Mouse (Mus musculus): ENCODE data around the gene Atp6v0c. TPM values are rescaled to one million over a fixed set of nuclear protein-coding genes. Genes with fewer than 3 reads are reported as not detected.
A peak's percentile ranks its signal among the peaks of the same experiment; 100 is the strongest.

The Atp6v0c gene
- polyA plus RNA-seq (2015; fragmentation: Nextera tagmentation; extraction: Ambion mirVana) = 488 and 521 TPM in 2 replicates

- WGBS = under 1% methylated on average over 58 of the region's 58 CpGs
Measured at GRCm38 (mm10) chr17:24169317-24170065, at the start of gene Atp6v0c. TSS of gene Atp6v0c (minus strand) at chr17:24169702.

GRCm38 (mm10) chr17:24216836-24217235 lies 47.3 kb upstream of the Atp6v0c start:
- no peak overlapping the region for H3K27ac ChIP-seq
- H3K4me3 ChIP-seq = no peak overlapping the region
- no peaks in the 10 kb centered on the region for H3K27me3 ChIP-seq
- no peak overlapping the region for H3K4me2 ChIP-seq
- peaks cover 38% of the 10 kb centered on the region for H3K36me3 ChIP-seq
- H3K9ac ChIP-seq = no peak overlapping the region
- H3K9me3 ChIP-seq = no peaks in the 10 kb centered on the region
- H3K4me1 ChIP-seq = peaks cover 29% of the 10 kb centered on the region
- 65% methylated on average over 4 of the region's 4 CpGs for WGBS
- ATAC-seq (ENCODE audit: insufficient number of reproducible peaks, low FRiP score, low TSS enrichment, low read depth) = no peak

More at GRCm38 (mm10) chr17:24169317-24170065, at the start of gene Atp6v0c:
- H3K4me1 ChIP-seq = peaks cover 31% of the 10 kb centered on the region
- H3K27me3 ChIP-seq = no peaks in the 10 kb centered on the region
- peak within 1 kb of the TSS; percentile 83 for H3K4me3 ChIP-seq
- H3K4me2 ChIP-seq = peak within 1 kb of the TSS; percentile 85
- peak within 1 kb of the TSS; percentile 99 for H3K27ac ChIP-seq
- peak; percentile 89 for ATAC-seq (ENCODE audit: insufficient number of reproducible peaks, low FRiP score, low TSS enrichment, low read depth)
- no peaks in the 10 kb centered on the region for H3K9me3 ChIP-seq
- peak within 1 kb of the TSS; percentile 90 for H3K9ac ChIP-seq
- H3K36me3 ChIP-seq = peaks cover 26% of the 10 kb centered on the region

DNA sequence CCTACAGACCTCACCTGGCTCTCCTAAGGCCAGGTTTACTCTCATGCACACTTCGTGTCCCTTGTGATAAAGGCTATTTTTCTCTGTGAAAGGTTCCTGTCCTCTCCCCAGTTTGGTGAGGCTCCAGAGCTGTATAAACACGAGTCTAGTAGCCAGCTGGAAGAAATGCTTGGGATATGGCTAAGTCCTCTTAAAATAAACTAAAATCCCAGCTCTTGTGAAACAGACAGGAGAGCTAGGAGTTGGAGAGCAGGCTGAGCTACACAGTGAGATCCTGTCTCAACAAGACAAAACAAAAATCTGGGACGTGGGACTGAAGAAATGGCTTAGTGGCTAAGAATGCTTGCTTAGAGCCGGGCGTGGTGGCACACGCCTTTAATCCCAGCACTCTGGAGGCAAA lies 43.7 kb upstream of the Atp6v0c start:
- Histone ChIP-seq H3K27me3 (no peaks in the 10 kb centered on the region), H3K4me1 (peaks cover 48% of the 10 kb centered on the region), H3K4me3 (no peak overlapping the region), H3K27ac (peak overlapping the region; percentile 96), H3K9ac (no peak overlapping the region), H3K4me2 (no peak overlapping the region), H3K36me3 (peaks cover 33% of the 10 kb centered on the region), H3K9me3 (no peaks in the 10 kb centered on the region)
- ATAC-seq (ENCODE audit: insufficient number of reproducible peaks, low FRiP score, low TSS enrichment, low read depth) = no peak
- 70% methylated on average over 6 of the region's 6 CpGs for WGBS

DNA sequence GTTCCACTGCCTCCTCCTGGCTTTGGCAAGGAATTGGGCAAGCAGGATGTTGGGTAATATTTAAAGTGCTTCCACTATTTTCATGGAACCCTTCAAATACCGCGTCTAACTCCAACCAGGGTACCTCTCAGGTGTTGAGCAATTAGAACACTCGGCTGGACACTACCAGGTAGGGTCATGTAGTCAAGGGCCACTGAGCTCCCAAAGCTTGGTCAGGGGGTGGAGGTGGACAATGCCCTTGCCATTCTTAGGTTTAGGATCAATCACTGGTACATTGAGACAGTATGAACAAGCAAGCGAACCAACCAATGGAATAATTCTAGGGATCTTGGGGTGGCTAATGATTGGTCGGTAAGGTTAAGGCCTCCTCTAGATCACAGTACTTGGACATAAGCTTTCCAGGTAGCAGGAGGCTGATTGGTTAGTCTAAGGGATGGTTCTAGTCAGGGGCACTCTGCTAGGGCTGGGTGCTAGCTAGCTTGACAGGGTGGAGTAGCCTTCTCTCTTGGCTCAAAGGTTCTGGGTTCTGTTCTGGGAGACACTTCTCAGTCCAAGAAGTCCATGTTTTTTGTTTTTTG lies 43.0 kb upstream of the Atp6v0c start:
- Histone ChIP-seq H3K9me3 (no peaks in the 10 kb centered on the region), H3K4me3 (peak overlapping the region; percentile 48), H3K9ac (no peak overlapping the region), H3K27ac (peak overlapping the region; percentile 96), H3K36me3 (peaks cover 26% of the 10 kb centered on the region), H3K4me2 (peak overlapping the region; percentile 95), H3K4me1 (peaks cover 54% of the 10 kb centered on the region), H3K27me3 (no peaks in the 10 kb centered on the region; the same call in none of the 2 replicates)
- 30% methylated on average over 5 of the region's 5 CpGs for WGBS
- no peak for ATAC-seq (ENCODE audit: insufficient number of reproducible peaks, low FRiP score, low TSS enrichment, low read depth)

DNA sequence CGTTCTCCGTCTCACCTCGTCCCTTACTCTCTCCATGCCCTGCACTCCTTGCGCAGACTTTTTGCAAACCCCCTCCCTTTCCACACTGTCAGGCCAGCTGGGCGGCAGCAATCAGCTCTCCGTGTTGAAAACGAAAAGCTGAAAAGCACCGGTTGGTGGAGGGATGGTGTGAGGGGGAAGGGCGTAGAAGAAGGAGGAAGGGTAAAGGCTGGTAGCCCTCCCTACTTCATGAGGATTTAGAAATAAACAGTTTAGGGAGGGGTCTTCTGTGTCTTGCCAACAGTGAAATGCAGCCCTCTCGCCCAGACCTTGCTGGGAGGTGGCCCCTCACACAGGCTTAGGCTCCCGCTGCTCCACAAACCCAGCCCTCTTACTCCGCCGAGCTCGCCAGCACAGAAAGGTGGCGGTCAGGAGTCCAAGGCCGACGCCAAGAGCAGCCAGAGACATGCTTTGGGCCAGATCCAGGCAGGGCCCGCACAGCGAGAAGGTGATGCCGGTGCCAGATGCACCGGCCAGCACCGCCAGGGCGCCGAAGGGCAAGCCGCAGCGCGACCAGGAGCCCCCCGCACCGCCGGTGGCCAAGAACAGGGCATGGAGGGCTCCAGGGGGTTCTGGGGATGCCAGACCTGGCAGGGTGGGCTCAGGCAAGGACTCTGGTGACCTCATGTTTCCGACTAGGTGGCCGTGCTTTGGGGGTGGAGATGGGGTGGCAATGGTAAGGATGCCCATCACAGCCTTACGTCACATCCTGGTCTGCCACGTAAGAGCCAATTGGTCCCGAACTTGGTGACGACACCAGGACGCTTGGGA lies 42.3 kb upstream of the Atp6v0c start:
- H3K36me3 ChIP-seq = peaks cover 21% of the 10 kb centered on the region
- ATAC-seq (ENCODE audit: insufficient number of reproducible peaks, low FRiP score, low TSS enrichment, low read depth) = no peak; the same call in 1 of the 2 replicates
- 2% methylated on average over 37 of the region's 37 CpGs for WGBS
- peak overlapping the region; percentile 96 for H3K27ac ChIP-seq
- peaks cover 61% of the 10 kb centered on the region for H3K4me1 ChIP-seq
- H3K27me3 ChIP-seq = no peaks in the 10 kb centered on the region; the same call in none of the 2 replicates
- no peaks in the 10 kb centered on the region for H3K9me3 ChIP-seq
- H3K4me2 ChIP-seq = peak overlapping the region; percentile 95
- H3K4me3 ChIP-seq = peak overlapping the region; percentile 48
- H3K9ac ChIP-seq = peak overlapping the region; percentile 65

DNA sequence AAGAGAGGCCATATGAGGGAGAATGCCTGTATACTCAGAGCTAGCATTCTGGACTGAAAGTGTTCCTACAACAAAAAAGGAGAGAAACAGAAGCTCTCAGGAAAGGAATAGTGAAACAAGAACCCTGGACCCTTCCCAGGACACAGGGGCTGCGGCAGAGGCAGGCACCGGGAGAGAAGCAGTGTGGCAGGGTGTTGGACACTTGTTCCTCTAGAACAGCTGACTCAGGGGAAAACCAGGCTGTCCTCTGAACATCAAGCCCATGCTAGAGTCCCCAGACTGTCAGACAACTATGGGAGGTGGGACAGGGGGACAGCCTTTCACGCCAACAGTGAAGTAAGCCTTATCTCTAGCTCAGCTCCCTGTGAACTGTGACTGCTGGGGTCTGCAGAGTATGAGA lies 41.1 kb upstream of the Atp6v0c start:
- no peak overlapping the region for H3K9ac ChIP-seq
- H3K27ac ChIP-seq = peak overlapping the region; percentile 96
- H3K4me1 ChIP-seq = peaks cover 74% of the 10 kb centered on the region
- H3K9me3 ChIP-seq = no peaks in the 10 kb centered on the region
- H3K36me3 ChIP-seq = peaks cover 9% of the 10 kb centered on the region
- H3K4me3 ChIP-seq = 0 out of 2 replicates have a peak overlapping the region, but pooled peaks have one; percentile 48
- peak overlapping the region; percentile 95; the same call in 1 of the 2 replicates for H3K4me2 ChIP-seq
- no peaks in the 10 kb centered on the region; the same call in none of the 2 replicates for H3K27me3 ChIP-seq
- WGBS = 53% methylated on average over 3 of the region's 3 CpGs
- no peak for ATAC-seq (ENCODE audit: insufficient number of reproducible peaks, low FRiP score, low TSS enrichment, low read depth)

DNA sequence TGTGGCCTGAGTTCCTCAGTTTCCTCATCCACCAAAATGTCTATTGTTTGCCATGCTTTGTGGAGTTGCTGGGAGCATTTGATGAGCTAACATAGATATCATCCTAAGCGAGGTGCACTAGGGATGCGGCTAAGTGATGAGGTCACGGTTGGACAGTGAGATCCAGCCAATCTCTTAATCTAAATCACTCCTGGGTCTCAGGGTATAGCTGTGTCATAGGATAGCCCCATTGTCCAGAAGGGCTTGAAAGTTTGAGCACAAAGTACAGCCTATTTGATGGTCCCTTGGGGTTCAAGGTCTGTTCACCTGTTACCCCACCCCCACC lies 40.4 kb upstream of the Atp6v0c start:
- Histone ChIP-seq H3K4me3 (peak overlapping the region; percentile 71; the same call in 1 of the 2 replicates), H3K9me3 (no peaks in the 10 kb centered on the region), H3K4me2 (peak overlapping the region; percentile 91), H3K9ac (no peak overlapping the region), H3K27me3 (no peaks in the 10 kb centered on the region; the same call in none of the 2 replicates), H3K4me1 (peaks cover 81% of the 10 kb centered on the region), H3K27ac (peak overlapping the region; percentile 96), H3K36me3 (0 out of 2 replicates have a peak, but pooled peaks cover 3% of the 10 kb centered on the region)
- WGBS = 61% methylated on average over 3 of the region's 3 CpGs
- ATAC-seq (ENCODE audit: insufficient number of reproducible peaks, low FRiP score, low TSS enrichment, low read depth) = no peak

GRCm38 (mm10) chr17:24209043-24209915 lies 39.8 kb upstream of the Atp6v0c start, which contains the start of gene Ntn3:
TSS of gene Ntn3 (minus strand) at chr17:24209531.
- peak; percentile 83 for ATAC-seq (ENCODE audit: insufficient number of reproducible peaks, low FRiP score, low TSS enrichment, low read depth)
- H3K4me1 ChIP-seq = peaks cover 87% of the 10 kb centered on the region
- H3K36me3 ChIP-seq = no peaks in the 10 kb centered on the region
- H3K4me3 ChIP-seq = peak within 1 kb of the TSS; percentile 71
- H3K9ac ChIP-seq = peak within 1 kb of the TSS; percentile 70
- no peaks in the 10 kb centered on the region; the same call in none of the 2 replicates for H3K27me3 ChIP-seq
- peak within 1 kb of the TSS; percentile 91 for H3K4me2 ChIP-seq
- H3K9me3 ChIP-seq = no peaks in the 10 kb centered on the region
- WGBS = under 1% methylated on average over 42 of the region's 43 CpGs
- peak within 1 kb of the TSS; percentile 96 for H3K27ac ChIP-seq

GRCm38 (mm10) chr17:24208641-24209042 lies 39.1 kb upstream of the Atp6v0c start:
- Histone ChIP-seq H3K27me3 (no peaks in the 10 kb centered on the region; the same call in none of the 2 replicates), H3K4me1 (peaks cover 93% of the 10 kb centered on the region), H3K36me3 (no peaks in the 10 kb centered on the region), H3K4me3 (peak overlapping the region; percentile 71), H3K9ac (peak overlapping the region; percentile 70), H3K4me2 (peak overlapping the region; percentile 91), H3K9me3 (no peaks in the 10 kb centered on the region), H3K27ac (peak overlapping the region; percentile 96)
- no peak for ATAC-seq (ENCODE audit: insufficient number of reproducible peaks, low FRiP score, low TSS enrichment, low read depth)
- 3% methylated on average over 29 of the region's 29 CpGs for WGBS

DNA sequence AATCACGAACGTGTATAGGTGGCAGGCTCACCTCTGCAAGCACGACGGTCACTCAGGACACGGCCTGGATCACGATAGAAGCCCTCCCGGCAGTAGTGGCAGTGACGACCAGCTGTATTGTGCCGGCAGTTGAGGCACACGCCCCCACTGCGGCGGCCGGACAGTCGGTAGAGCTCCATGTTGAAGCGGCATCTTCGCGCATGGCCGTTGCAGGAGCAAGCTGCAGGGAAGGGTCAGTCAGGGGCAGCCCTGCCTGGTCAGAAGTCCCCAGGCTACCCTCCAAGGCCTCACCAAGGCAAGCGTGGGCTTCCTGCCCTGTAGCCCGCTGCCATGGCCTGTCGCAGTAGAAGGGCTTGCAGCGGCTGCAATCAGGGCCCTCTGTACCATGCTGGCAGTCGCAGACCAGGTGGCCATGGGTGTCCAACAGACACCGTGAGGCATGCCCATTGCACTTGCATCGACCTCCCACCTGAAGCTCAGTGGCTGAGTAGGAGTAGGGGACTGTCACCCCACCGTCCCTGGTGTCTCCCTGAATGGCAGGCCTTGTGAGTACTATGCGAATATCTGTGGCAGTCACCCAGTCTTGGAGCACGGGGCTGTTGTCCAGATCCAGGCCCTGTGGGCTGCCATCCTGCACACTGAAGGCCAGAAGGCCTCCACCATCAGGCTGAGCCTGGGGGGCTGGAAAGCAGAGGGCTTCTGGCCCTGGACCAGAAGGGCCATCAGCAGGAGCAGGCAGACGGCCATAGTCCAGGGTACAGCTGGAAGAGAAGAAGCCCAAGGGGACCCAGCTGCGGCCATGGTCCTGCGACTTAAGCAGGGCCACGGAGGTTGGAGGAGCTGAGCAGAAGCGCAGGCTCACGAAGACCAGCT lies 38.5 kb upstream of the Atp6v0c start:
- no peaks in the 10 kb centered on the region for H3K9me3 ChIP-seq
- H3K4me3 ChIP-seq = peak overlapping the region; percentile 71
- peak overlapping the region; percentile 70 for H3K9ac ChIP-seq
- peaks cover 93% of the 10 kb centered on the region for H3K4me1 ChIP-seq
- H3K36me3 ChIP-seq = no peaks in the 10 kb centered on the region
- no peak for ATAC-seq (ENCODE audit: insufficient number of reproducible peaks, low FRiP score, low TSS enrichment, low read depth)
- WGBS = 43% methylated on average over 34 of the region's 34 CpGs
- H3K27me3 ChIP-seq = no peaks in the 10 kb centered on the region; the same call in none of the 2 replicates
- H3K4me2 ChIP-seq = peak overlapping the region; percentile 91
- H3K27ac ChIP-seq = peak overlapping the region; percentile 96

All from limb, embryonic 15.5 days (tissue).